Comparison of ENCODE assay signal across 8 mouse cellular contexts in genomic region chr10:81401205-81401520, GRCm38 (mm10). TPM values are rescaled to one million over a fixed set of nuclear protein-coding genes. Genes with fewer than 3 reads are reported as not detected.
DNase-seq lines count a peak whose midpoint lies in the region; ATAC-seq and TF ChIP-seq lines count a peak whose summit lies in the region.

No protein-coding gene starts in this region.

- no peak; the same call in 1 of the 2 replicates for ATAC-seq in hindbrain, embryonic 13.5 days (ENCODE audit: low FRiP score)
- peak; percentile 1; the same call in 1 of the 2 replicates for ATAC-seq in midbrain, embryonic 12.5 days (ENCODE audit: low FRiP score, low read depth)

- no peak overlapping the region for H3K4me2 ChIP-seq in hindbrain, embryonic 13.5 days
- H3K4me2 ChIP-seq in midbrain, embryonic 12.5 days (replicated peaks): no peak overlapping the region

- no peak for TF ChIP-seq CTCF in kidney, adult 2 months (conservative IDR thresholded peaks at IDR 0.05; ENCODE audit: insufficient read depth, insufficient read length, low read depth, low read length)
- no peak for TF ChIP-seq CTCF in cortical plate, adult 2 months (IDR thresholded peaks at IDR 0.05; ENCODE audit: extremely low read depth, insufficient read depth, low read length)

- no peak for DNase-seq in kidney, adult 2 months
- DNase-seq in kidney, adult 8-10 months: no peak
- DNase-seq in thymus, postnatal 36 days: no peak
- no peak for DNase-seq in thymus, adult 18-20 months
- no peak for DNase-seq in layer of hippocampus, postnatal 36 days

- peak overlapping the region; percentile 36 for H3K27ac ChIP-seq in kidney, adult 2 months (ENCODE audit: insufficient read depth, low read depth, low read length)
- H3K27ac ChIP-seq in cortical plate, adult 2 months (ENCODE audit: insufficient read depth, low read length): 0 out of 2 replicates have a peak overlapping the region, but pooled peaks have one; percentile 11
- peak overlapping the region; percentile 92 for H3K27ac ChIP-seq in hindbrain, embryonic 13.5 days
- H3K27ac ChIP-seq in midbrain, embryonic 12.5 days (replicated peaks): peak overlapping the region; percentile 92

- 39% methylated on average over 10 of the region's 10 CpGs for WGBS in kidney, adult 2 months
- WGBS in hindbrain, embryonic 13.5 days: 22% methylated on average over 10 of the region's 10 CpGs
- WGBS in midbrain, embryonic 12.5 days: 29% methylated on average over 10 of the region's 10 CpGs

- no peaks in the 10 kb centered on the region for H3K27me3 ChIP-seq in kidney, adult 2 months (replicated peaks; ENCODE audit: control insufficient read depth, insufficient read depth, low read length)
- H3K27me3 ChIP-seq in hindbrain, embryonic 13.5 days: peaks cover 18% of the 10 kb centered on the region; the same call in 1 of the 2 replicates
- H3K27me3 ChIP-seq in midbrain, embryonic 12.5 days: peaks cover 57% of the 10 kb centered on the region

- peak overlapping the region; percentile 14; the same call in 1 of the 2 replicates for H3K9ac ChIP-seq in hindbrain, embryonic 13.5 days
- H3K9ac ChIP-seq in midbrain, embryonic 12.5 days (replicated peaks): no peak overlapping the region

- TF ChIP-seq POLR2A in kidney, adult 2 months (IDR thresholded peaks at IDR 0.05; ENCODE audit: low read depth, low read length): no peak
- no peak for TF ChIP-seq POLR2A in cortical plate, adult 2 months (IDR thresholded peaks at IDR 0.05; ENCODE audit: extremely low read depth, insufficient read depth, low read length)

- no peak overlapping the region for H3K4me3 ChIP-seq in kidney, adult 2 months (ENCODE audit: insufficient read depth, low read depth, low read length)
- H3K4me3 ChIP-seq in cortical plate, adult 2 months (ENCODE audit: insufficient read depth, low read length): no peak overlapping the region
- H3K4me3 ChIP-seq in hindbrain, embryonic 13.5 days: no peak overlapping the region
- H3K4me3 ChIP-seq in midbrain, embryonic 12.5 days: no peak overlapping the region

- no peaks in the 10 kb centered on the region for H3K9me3 ChIP-seq in hindbrain, embryonic 13.5 days
- H3K9me3 ChIP-seq in midbrain, embryonic 12.5 days: no peaks in the 10 kb centered on the region

- peaks cover 12% of the 10 kb centered on the region for H3K36me3 ChIP-seq in kidney, adult 2 months (ENCODE audit: control insufficient read depth, insufficient read depth, low read length)
- H3K36me3 ChIP-seq in hindbrain, embryonic 13.5 days: peaks cover 48% of the 10 kb centered on the region
- peaks cover 15% of the 10 kb centered on the region; the same call in 1 of the 2 replicates for H3K36me3 ChIP-seq in midbrain, embryonic 12.5 days

- peaks cover 19% of the 10 kb centered on the region for H3K4me1 ChIP-seq in kidney, adult 2 months (ENCODE audit: control insufficient read depth, insufficient read depth, low read length)
- H3K4me1 ChIP-seq in cortical plate, adult 2 months (ENCODE audit: control insufficient read depth, insufficient read depth, low read length): 0 out of 2 replicates have a peak, but pooled peaks cover 1% of the 10 kb centered on the region
- H3K4me1 ChIP-seq in hindbrain, embryonic 13.5 days (replicated peaks): peaks cover 78% of the 10 kb centered on the region
- peaks cover 56% of the 10 kb centered on the region for H3K4me1 ChIP-seq in midbrain, embryonic 12.5 days

RNA-seq across cellular contexts. Expression of gene Smim24, which starts 8.3 kb away (rescaled TPM):
- polyA plus RNA-seq in kidney, adult 2 months (2012; rRNA removed): 693 and 694 TPM in 2 replicates
- polyA plus RNA-seq in cortical plate, adult 2 months (2012; rRNA removed): 2.5 and 3.0 TPM in 2 replicates
- 1.8 TPM in 2 replicates for polyA plus RNA-seq in hindbrain, embryonic 13.5 days (2015; fragmentation: Nextera tagmentation; extraction: Ambion mirVana)
- polyA plus RNA-seq in midbrain, embryonic 12.5 days (2016; fragmentation: Nextera tagmentation; extraction: Ambion mirVana): 2.1 and 2.8 TPM in 2 replicates
- total RNA-seq in layer of hippocampus, postnatal 36 days (2021): 1 to 10 TPM; 1.6 to 1.7 TPM

RNA-seq across cellular contexts. Expression of gene Gm48552, which starts 12.4 kb away (rescaled TPM):
- polyA plus RNA-seq in kidney, adult 2 months (2012; rRNA removed): 1.0 and 2.8 TPM in 2 replicates
- 6.8 and 7.8 TPM in 2 replicates for polyA plus RNA-seq in cortical plate, adult 2 months (2012; rRNA removed)
- polyA plus RNA-seq in hindbrain, embryonic 13.5 days (2015; fragmentation: Nextera tagmentation; extraction: Ambion mirVana): 2.0 and 2.3 TPM in 2 replicates
- polyA plus RNA-seq in midbrain, embryonic 12.5 days (2016; fragmentation: Nextera tagmentation; extraction: Ambion mirVana): 0.50 and 2.3 TPM in 2 replicates
- total RNA-seq in layer of hippocampus, postnatal 36 days (2021): 1 to 10 TPM; 4.5 to 7.1 TPM

RNA-seq across cellular contexts. Expression of gene Gm48551, which starts 16.9 kb away (rescaled TPM):
- polyA plus RNA-seq in kidney, adult 2 months (2012; rRNA removed): 2.1 and 2.3 TPM in 2 replicates
- 5.8 and 5.9 TPM in 2 replicates for polyA plus RNA-seq in cortical plate, adult 2 months (2012; rRNA removed)
- polyA plus RNA-seq in hindbrain, embryonic 13.5 days (2015; fragmentation: Nextera tagmentation; extraction: Ambion mirVana): 6.5 and 8.1 TPM in 2 replicates
- 4.2 and 5.5 TPM in 2 replicates for polyA plus RNA-seq in midbrain, embryonic 12.5 days (2016; fragmentation: Nextera tagmentation; extraction: Ambion mirVana)
- 1 to 10 TPM; 4.0 to 6.6 TPM for total RNA-seq in layer of hippocampus, postnatal 36 days (2021)

RNA-seq across cellular contexts. Expression of gene Dohh, which starts 16.9 kb away (rescaled TPM):
- 60.6 and 79.8 TPM in 2 replicates for polyA plus RNA-seq in kidney, adult 2 months (2012; rRNA removed)
- polyA plus RNA-seq in cortical plate, adult 2 months (2012; rRNA removed): 106 and 108 TPM in 2 replicates
- 72.1 and 74.8 TPM in 2 replicates for polyA plus RNA-seq in hindbrain, embryonic 13.5 days (2015; fragmentation: Nextera tagmentation; extraction: Ambion mirVana)
- 63.5 and 67.2 TPM in 2 replicates for polyA plus RNA-seq in midbrain, embryonic 12.5 days (2016; fragmentation: Nextera tagmentation; extraction: Ambion mirVana)
- 10 to 100 TPM; 72.5 to 76.9 TPM for total RNA-seq in layer of hippocampus, postnatal 36 days (2021)

RNA-seq across cellular contexts. Expression of gene Fzr1, which starts 22.8 kb away (rescaled TPM):
- polyA plus RNA-seq in kidney, adult 2 months (2012; rRNA removed): 41.1 and 49.8 TPM in 2 replicates
- polyA plus RNA-seq in cortical plate, adult 2 months (2012; rRNA removed): 75.5 and 76.0 TPM in 2 replicates
- 121 and 126 TPM in 2 replicates for polyA plus RNA-seq in hindbrain, embryonic 13.5 days (2015; fragmentation: Nextera tagmentation; extraction: Ambion mirVana)
- 135 and 139 TPM in 2 replicates for polyA plus RNA-seq in midbrain, embryonic 12.5 days (2016; fragmentation: Nextera tagmentation; extraction: Ambion mirVana)
- 10 to 100 TPM; 61.5 to 68.9 TPM for total RNA-seq in layer of hippocampus, postnatal 36 days (2021)

Comparison
In these comparisons a context has a peak if more than half of its experiments do, and no peak if none do; other contexts are left out.
1. H3K27ac ChIP-seq: peak in every context shown above with its lines; median percentile 92 in hindbrain, embryonic 13.5 days; 92 in midbrain, embryonic 12.5 days; 36 in kidney, adult 2 months; 11 in cortical plate, adult 2 months.
2. RNA of gene Smim24, which starts 8.3 kb away (polyA plus RNA-seq): 693 to 694 TPM in kidney, adult 2 months; 2.1 to 2.8 TPM in midbrain, embryonic 12.5 days, 2.5 to 3.0 TPM in cortical plate, adult 2 months and 1.8 TPM in hindbrain, embryonic 13.5 days; every median in the first group is over 100 times any median in the second.